Comparison of ENCODE assay signal across 12 mouse cellular contexts in the genomic region with DNA sequence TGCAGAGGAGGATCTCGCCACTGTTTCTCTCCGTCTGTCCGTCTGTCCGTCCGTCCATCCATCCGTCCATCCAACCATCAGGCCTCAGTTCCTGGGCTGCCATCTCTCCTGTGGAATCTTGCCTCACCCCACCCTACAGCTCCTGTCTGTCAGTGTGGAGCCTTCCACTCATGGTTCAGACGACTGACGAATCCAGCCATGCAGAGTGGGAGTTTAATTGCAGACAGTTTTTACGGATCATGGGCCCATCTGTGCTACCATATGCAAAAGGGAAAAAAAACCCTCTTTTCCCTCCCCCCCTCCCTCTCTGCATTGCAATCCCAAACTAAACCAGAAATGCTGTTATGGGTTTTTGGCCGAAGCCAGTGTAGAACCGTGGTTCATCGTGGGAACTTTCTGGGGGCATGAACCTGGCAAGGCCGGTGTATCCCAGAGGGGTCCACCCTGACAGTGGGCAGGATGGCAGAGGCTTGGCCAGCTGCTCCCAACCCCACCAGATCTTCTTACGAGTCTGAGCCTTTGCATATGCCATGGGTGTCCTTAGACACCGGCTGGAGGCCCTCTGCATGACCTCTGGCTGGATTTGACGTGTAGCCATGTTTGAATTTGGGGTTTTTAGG. TPM values are rescaled to one million over a fixed set of nuclear protein-coding genes. Genes with fewer than 3 reads are reported as not detected.
DNase-seq lines count a peak whose midpoint lies in the region; ATAC-seq and TF ChIP-seq lines count a peak whose summit lies in the region.
"Had no signal": no experiment of that assay in that cellular context is flagged by ENCODE, and none has a peak within 500 bp of the region (broad histone marks: within the 10 kb centered on the region; RNA-seq: fewer than 3 reads in every experiment).

No protein-coding gene starts in this region.

- no peak; the same call in 1 of the 2 replicates for ATAC-seq in forebrain, embryonic 14.5 days
- ATAC-seq in hindbrain, postnatal 0 days = no peak
- ATAC-seq: Patski had no signal

- WGBS in forebrain, embryonic 14.5 days = 80% methylated on average over 16 of the region's 16 CpGs
- WGBS in hindbrain, postnatal 0 days = 63% methylated on average over 16 of the region's 16 CpGs
- WGBS in olfactory bulb, adult 2 months = 63% methylated on average over 16 of the region's 16 CpGs

- H3K27ac ChIP-seq in forebrain, embryonic 14.5 days (ENCODE audit: low read depth, low read length) = no peak overlapping the region
- peak overlapping the region; percentile 51; the same call in 1 of the 2 replicates for H3K27ac ChIP-seq in hindbrain, postnatal 0 days
- peak overlapping the region; percentile 62 for H3K27ac ChIP-seq in olfactory bulb, adult 2 months (ENCODE audit: insufficient read depth, low read depth, low read length)
- H3K27ac ChIP-seq: embryonic facial prominence, embryonic 12.5 days; liver, embryonic 13.5 days; macrophage had no signal

- peak; percentile 65 to 73 for DNase-seq in left cerebral cortex, postnatal 14 days (ENCODE audit: low spot score in 2 of 2)
- no peak for DNase-seq in left cerebral cortex, postnatal 4 days
- peak; percentile 78 for DNase-seq in forebrain, embryonic 14.5 days (ENCODE audit: low spot score)
- DNase-seq in hindbrain, postnatal 0 days (ENCODE audit: low spot score) = peak; percentile 61
- no peak for DNase-seq in liver
- DNase-seq in kidney, postnatal 10 days = no peak
- DNase-seq: liver, embryonic 13.5 days had no signal

- no peak for TF ChIP-seq POLR2A in olfactory bulb, adult 2 months (IDR thresholded peaks at IDR 0.05; ENCODE audit: insufficient read depth, low read depth, low read length)

- no peak for TF ChIP-seq CTCF in hindbrain, postnatal 0 days (IDR thresholded peaks at IDR 0.05; ENCODE audit: low read depth)
- TF ChIP-seq CTCF in olfactory bulb, adult 2 months (IDR thresholded peaks at IDR 0.05; ENCODE audit: insufficient read depth, low read depth, low read length) = no peak

- H3K4me2 ChIP-seq in forebrain, embryonic 14.5 days (ENCODE audit: low read length) = peak overlapping the region; percentile 26; the same call in 1 of the 2 replicates
- peak overlapping the region; percentile 37; the same call in 1 of the 2 replicates for H3K4me2 ChIP-seq in hindbrain, postnatal 0 days (ENCODE audit: low read depth, low read length)
- H3K4me2 ChIP-seq: embryonic facial prominence, embryonic 12.5 days; heart, embryonic 11.5 days; liver, embryonic 13.5 days had no signal

- intact Hi-C loops in left cerebral cortex, postnatal 14 days (cut with DNase I) = no loop called here
- intact Hi-C loops in left cerebral cortex, postnatal 4 days (cut with DNase I) = no loop called here

- H3K4me1 ChIP-seq in forebrain, embryonic 14.5 days (ENCODE audit: control insufficient read depth, insufficient read depth, low read length) = peaks cover 61% of the 10 kb centered on the region
- peaks cover 35% of the 10 kb centered on the region for H3K4me1 ChIP-seq in hindbrain, postnatal 0 days (ENCODE audit: insufficient read depth, low read length)
- H3K4me1 ChIP-seq in olfactory bulb, adult 2 months (ENCODE audit: control insufficient read depth, insufficient read depth, low read length) = peaks cover 90% of the 10 kb centered on the region

- H3K9ac ChIP-seq in forebrain, embryonic 14.5 days (ENCODE audit: low read length) = no peak overlapping the region
- H3K9ac ChIP-seq in hindbrain, postnatal 0 days (replicated peaks; ENCODE audit: low read length) = 0 out of 2 replicates have a peak overlapping the region, but pooled peaks have one; percentile 5
- H3K9ac ChIP-seq: embryonic facial prominence, embryonic 12.5 days; liver, embryonic 13.5 days had no signal

- no peaks in the 10 kb centered on the region for H3K36me3 ChIP-seq in forebrain, embryonic 14.5 days (ENCODE audit: control insufficient read depth, insufficient read depth, low read length)
- H3K36me3 ChIP-seq in hindbrain, postnatal 0 days (ENCODE audit: insufficient read depth, low read length) = no peaks in the 10 kb centered on the region
- H3K36me3 ChIP-seq: embryonic facial prominence, embryonic 12.5 days; liver, embryonic 13.5 days had no signal

- peaks cover 19% of the 10 kb centered on the region; the same call in 1 of the 2 replicates for H3K27me3 ChIP-seq in forebrain, embryonic 14.5 days (replicated peaks; ENCODE audit: control insufficient read depth, insufficient read depth, low read length)
- H3K27me3 ChIP-seq in hindbrain, postnatal 0 days (ENCODE audit: insufficient read depth, low read length) = no peaks in the 10 kb centered on the region
- H3K27me3 ChIP-seq: Patski had no signal

- H3K4me3 ChIP-seq in forebrain, embryonic 14.5 days (ENCODE audit: low read depth, low read length) = no peak overlapping the region
- no peak overlapping the region for H3K4me3 ChIP-seq in hindbrain, postnatal 0 days (ENCODE audit: low read length)
- H3K4me3 ChIP-seq in olfactory bulb, adult 2 months (ENCODE audit: insufficient read depth, low read depth, low read length) = no peak overlapping the region
- H3K4me3 ChIP-seq: embryonic facial prominence, embryonic 12.5 days; liver, embryonic 13.5 days had no signal

- H3K9me3 ChIP-seq in forebrain, embryonic 14.5 days (replicated peaks; ENCODE audit: control insufficient read depth, low read length) = no peaks in the 10 kb centered on the region
- H3K9me3 ChIP-seq in hindbrain, postnatal 0 days (ENCODE audit: low read length) = no peaks in the 10 kb centered on the region
- H3K9me3 ChIP-seq: embryonic facial prominence, embryonic 12.5 days; liver, embryonic 13.5 days had no signal

RNA-seq across cellular contexts. Expression of a gene that starts 8.3 kb away (rescaled TPM):
- total RNA-seq in left cerebral cortex, postnatal 14 days (2021) = 1 to 10 TPM; 8.1 to 9.0 TPM
- total RNA-seq in left cerebral cortex, postnatal 4 days (2021) = 10 to 100 TPM in 1 of 2 experiments, 1 to 10 TPM in 1; 8.7 to 10.4 TPM
- 4.5 and 5.0 TPM in 2 replicates for polyA plus RNA-seq in forebrain, embryonic 14.5 days (2014; fragmentation: Nextera tagmentation; extraction: Ambion mirVana)
- total RNA-seq in hindbrain, postnatal 0 days (2014; rRNA removed) = 11.7 and 15.1 TPM in 2 replicates
- 2.8 and 2.9 TPM in 2 replicates for polyA plus RNA-seq in hindbrain, postnatal 0 days (2015; fragmentation: Nextera tagmentation; extraction: Ambion mirVana)
- polyA plus RNA-seq in olfactory bulb, adult 2 months (2012; ENCODE audit: insufficient read depth, insufficient read length, low replicate concordance, missing spikeins) = not detected in 2 replicates

Comparison
In these comparisons a context has a peak if more than half of its experiments do, and no peak if none do; other contexts are left out.
1. DNase-seq: peak in left cerebral cortex, postnatal 14 days (2 of 2), forebrain, embryonic 14.5 days (single experiment) and hindbrain, postnatal 0 days (single experiment); none in left cerebral cortex, postnatal 4 days (single experiment), liver (single experiment) and kidney, postnatal 10 days (single experiment).